Mouse (Mus musculus) bone marrow, adult 2 months (tissue): ENCODE results near the gene Arhgap9.

ENCODE experiments used
- CTCF ChIP-seq: fragments of 200-500 bp; IDR thresholded peaks from 2 replicates; pipeline ENCODE4 v1.5.1; 2011; ENCODE audit warnings: low read length, control low read depth; ENCODE audit not compliant: control insufficient read depth, insufficient read depth
- POLR2A ChIP-seq: fragments of 200-500 bp; IDR thresholded peaks from 2 replicates; pipeline ENCODE4 v1.6.1; 2011; ENCODE audit warnings: low read depth, mild to moderate bottlenecking, control low read depth, low read length, borderline replicate concordance; ENCODE audit not compliant: control insufficient read depth

- no peak; the same call in 1 of the 2 replicates for TF ChIP-seq CTCF
- no peak for TF ChIP-seq POLR2A
Measured at GRCm38 (mm10) chr10:127290930-127291880, 30.6 kb upstream of the Arhgap9 start.
